Mouse (Mus musculus) lung, postnatal 4 days (tissue): ENCODE data around the gene Fam8a1.

ENCODE experiments used
- DNase-seq, 2 experiments: peaks; one replicate each; pipeline ENCODE4 v3.0.0; 2021

Gene Fam8a1

GRCm38 (mm10) chr13:46677721-46678120, 8.4 kb downstream of the Fam8a1 start:
- DNase-seq = no peak

- DNase-seq = no peak
Observed at GRCm38 (mm10) chr13:46682921-46683320, 13.6 kb downstream of the Fam8a1 start.

- DNase-seq = no peak
Observed at GRCm38 (mm10) chr13:46683370-46683769, 14.0 kb downstream of the Fam8a1 start.

- DNase-seq = no peak
Observed at GRCm38 (mm10) chr13:46690559-46691241, 21.4 kb downstream of the Fam8a1 start.

GRCm38 (mm10) chr13:46695296-46695908, 26.1 kb downstream of the Fam8a1 start:
- DNase-seq = no peak

GRCm38 (mm10) chr13:46695932-46696331, 26.6 kb downstream of the Fam8a1 start:
- DNase-seq = no peak

- DNase-seq = peak in 1 of 2 experiments; percentile 19
Observed at GRCm38 (mm10) chr13:46696788-46697187, 27.5 kb downstream of the Fam8a1 start.

- no peak for DNase-seq
Observed at GRCm38 (mm10) chr13:46699372-46699771, 30.1 kb downstream of the Fam8a1 start.

GRCm38 (mm10) chr13:46701486-46701885, 32.2 kb downstream of the Fam8a1 start:
- no peak for DNase-seq

GRCm38 (mm10) chr13:46703138-46703537, 33.8 kb downstream of the Fam8a1 start:
- DNase-seq = peak in 1 of 2 experiments; percentile 33

GRCm38 (mm10) chr13:46713486-46713885, 44.2 kb downstream of the Fam8a1 start:
- no peak for DNase-seq

GRCm38 (mm10) chr13:46715976-46716639, 46.8 kb downstream of the Fam8a1 start:
- no peak for DNase-seq

GRCm38 (mm10) chr13:46718893-46719400, 49.6 kb downstream of the Fam8a1 start:
- DNase-seq = no peak

- no peak for DNase-seq
Observed at GRCm38 (mm10) chr13:46721009-46721408, 51.7 kb downstream of the Fam8a1 start.

GRCm38 (mm10) chr13:46724371-46724770, 55.0 kb downstream of the Fam8a1 start:
- DNase-seq = no peak

GRCm38 (mm10) chr13:46725227-46725626, 55.9 kb downstream of the Fam8a1 start:
- DNase-seq = no peak

GRCm38 (mm10) chr13:46726288-46727037, 57.1 kb downstream of the Fam8a1 start:
- DNase-seq = no peak

GRCm38 (mm10) chr13:46727038-46727836, 57.9 kb downstream of the Fam8a1 start:
- DNase-seq = peak; percentile 79 to 82
